Mouse (Mus musculus): Measurements from ENCODE around the gene Mst1r.

DNA sequence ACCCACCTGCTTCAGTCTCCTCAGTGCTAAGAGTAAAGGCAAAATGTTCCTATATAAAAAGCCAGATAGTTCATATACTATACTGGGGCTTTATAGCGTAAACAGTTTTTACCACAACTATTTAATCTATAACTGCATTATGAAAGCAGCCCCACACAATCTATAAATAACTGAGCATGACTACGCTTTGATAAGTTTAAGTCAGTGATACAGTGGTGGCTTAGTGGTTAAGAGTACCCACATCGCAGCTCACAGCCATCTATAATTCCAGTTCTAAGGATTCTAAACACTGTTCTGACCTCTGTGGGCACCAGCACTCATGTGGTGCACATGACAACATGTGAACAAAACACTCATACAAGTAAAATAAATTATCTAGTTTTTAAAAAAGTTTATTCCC lies 48.3 kb upstream of the Mst1r start:
- TF ChIP-seq GABPA (IDR thresholded peaks at IDR 0.05; ENCODE audit: insufficient replicate concordance, low read depth, low read length) = no peak
- no peak for TF ChIP-seq TCF12 (IDR thresholded peaks at IDR 0.05; ENCODE audit: low read depth, low read length)
- no peak for TF ChIP-seq ELF1 (IDR thresholded peaks at IDR 0.05; ENCODE audit: low read depth, low read length)
- TF ChIP-seq NRF1 (IDR thresholded peaks at IDR 0.05; ENCODE audit: low read depth, low read length) = no peak
- TF ChIP-seq CTCF (conservative IDR thresholded peaks at IDR 0.05 in 1 of 2, IDR thresholded peaks at IDR 0.05 in 1 of 2; ENCODE audit: low read depth in 2 of 2, low read length in 2 of 2) = no peak
- TF ChIP-seq POLR2A (IDR thresholded peaks at IDR 0.05; ENCODE audit: low read depth, low read length) = no peak
- TF ChIP-seq E2F4 (IDR thresholded peaks at IDR 0.05; ENCODE audit: insufficient replicate concordance, low read depth, low read length) = no peak
- TF ChIP-seq HCFC1 (IDR thresholded peaks at IDR 0.05; ENCODE audit: low read depth, low read length) = no peak
- no peak for TF ChIP-seq SIN3A (IDR thresholded peaks at IDR 0.05; ENCODE audit: low read length)
- TF ChIP-seq EP300 (IDR thresholded peaks at IDR 0.05; ENCODE audit: low read length) = no peak
- no peak for TF ChIP-seq ZKSCAN1 (IDR thresholded peaks at IDR 0.05; ENCODE audit: borderline replicate concordance, low read depth, low read length)
- TF ChIP-seq MYC (IDR thresholded peaks at IDR 0.05; ENCODE audit: low read depth, low read length) = no peak
- TF ChIP-seq RCOR1 (conservative IDR thresholded peaks at IDR 0.05; ENCODE audit: low read depth, low read length) = no peak
- TF ChIP-seq ZMIZ1 (IDR thresholded peaks at IDR 0.05; ENCODE audit: low read depth, low read length) = no peak
